Mouse (Mus musculus): ENCODE measurements around the gene Mok.

The Mok gene

DNA sequence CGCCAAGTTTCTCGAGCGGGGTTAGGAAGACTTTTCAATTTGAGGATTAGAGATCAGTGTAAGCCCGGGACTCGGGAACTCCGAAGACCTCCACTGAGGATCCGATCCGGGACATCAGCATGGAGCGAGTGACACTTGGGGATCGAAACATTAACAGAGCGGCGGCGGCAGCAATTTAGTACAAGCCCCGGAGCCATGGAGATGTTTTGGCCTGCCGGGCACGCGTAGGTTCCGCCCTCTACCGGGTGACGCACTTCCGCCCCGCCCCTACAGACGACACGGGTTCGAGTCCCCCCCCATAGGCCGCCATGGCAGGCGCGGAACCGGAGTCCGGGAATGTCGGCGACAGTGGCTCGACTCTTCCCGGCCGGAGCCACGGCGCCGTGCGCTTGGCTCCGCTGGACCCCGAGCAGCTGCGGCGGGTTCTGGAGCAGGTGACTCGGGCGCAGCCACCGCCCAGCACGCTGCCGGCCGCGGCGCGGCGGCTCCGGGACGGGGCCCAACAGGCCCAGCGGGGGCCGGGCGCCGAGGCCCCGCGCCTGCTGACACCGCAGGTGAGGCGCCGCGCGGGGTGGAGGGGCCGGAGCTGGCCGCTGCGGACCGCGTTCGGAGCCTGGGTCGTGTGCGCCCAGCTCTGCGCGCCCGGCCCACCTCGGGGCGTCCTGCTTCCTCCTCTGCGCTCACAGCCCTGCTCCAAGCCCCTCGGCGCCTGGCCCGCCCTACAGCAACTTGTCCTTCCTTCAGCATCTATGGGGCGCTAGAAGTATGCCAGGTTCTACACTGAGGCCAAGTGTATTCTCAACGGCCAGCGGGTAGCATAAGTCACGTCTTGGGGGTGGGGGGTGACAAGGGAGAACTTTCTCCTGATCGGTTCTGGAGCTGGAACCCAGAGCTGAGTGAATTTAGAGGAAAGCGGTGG, 9.5 kb upstream of the Mok start, which contains the start of gene Zfp839:
TSS of gene Zfp839 (plus strand) at position 244 of the 919 bp plus-strand sequence.
- peak; percentile 68 for DNase-seq (ENCODE audit: low spot score)

DNA sequence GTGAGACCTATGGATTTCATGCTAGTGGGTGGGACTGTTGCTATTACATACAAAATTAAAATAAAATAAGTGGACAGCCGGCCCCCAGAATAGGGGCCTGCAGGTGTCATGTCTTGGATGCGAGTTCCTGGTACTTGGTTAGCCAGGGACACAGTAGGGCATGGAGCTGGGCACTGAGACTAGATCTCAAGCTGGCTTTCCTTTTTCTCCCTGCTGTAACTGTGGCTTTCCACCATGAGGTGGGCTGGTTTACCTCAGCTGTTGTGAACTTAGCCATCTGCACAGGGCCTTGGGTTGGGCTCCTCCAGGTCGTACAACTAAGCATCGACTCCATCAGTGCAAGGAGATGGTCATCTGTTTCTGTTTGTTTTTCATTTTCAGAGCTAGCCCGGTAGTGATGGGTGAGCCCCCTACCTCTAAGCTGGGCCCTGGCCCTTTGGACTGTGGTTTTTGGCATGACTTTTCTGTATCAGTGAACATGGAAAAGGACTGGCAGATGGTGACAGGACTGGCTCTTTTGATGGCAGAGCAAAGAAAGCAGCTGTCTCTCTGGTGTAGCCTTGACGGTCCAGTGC, 5.5 kb upstream of the Mok start:
- DNase-seq (ENCODE audit: low spot score), result no peak

DNA sequence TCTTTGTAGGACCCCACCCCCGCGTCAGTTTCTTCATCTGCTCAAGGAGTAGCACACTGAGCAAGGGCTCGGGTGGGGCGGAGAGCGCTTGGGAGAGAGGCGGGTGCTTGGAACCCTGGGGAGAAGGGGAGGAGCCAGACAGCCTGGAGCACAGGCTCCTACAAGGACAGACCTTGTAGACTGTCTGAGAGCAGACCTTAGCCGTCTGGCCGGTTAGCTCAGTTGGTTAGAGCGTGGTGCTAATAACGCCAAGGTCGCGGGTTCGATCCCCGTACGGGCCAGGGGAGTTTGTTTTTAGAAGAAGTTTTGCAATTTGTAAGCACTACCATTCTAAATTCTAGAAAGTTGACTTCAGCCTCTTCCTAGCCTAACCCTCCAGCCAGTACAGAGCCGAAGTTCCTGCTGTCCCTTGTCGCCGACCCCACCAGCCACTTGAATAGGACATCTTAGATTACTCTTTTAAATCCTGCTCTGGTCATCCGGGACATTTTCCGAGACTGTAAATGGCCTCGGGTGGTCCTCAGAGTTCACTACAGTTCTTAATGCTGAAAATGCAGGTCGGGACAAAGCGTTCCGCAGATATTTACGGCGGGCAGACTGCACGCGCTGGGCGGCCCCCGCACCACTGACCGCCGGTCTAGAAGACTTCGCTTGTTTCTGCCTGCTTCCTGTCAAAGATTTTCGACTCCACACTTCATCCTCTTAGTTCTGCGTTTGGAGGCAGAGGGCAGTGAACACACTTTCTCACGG, 4.6 kb upstream of the Mok start:
- peak; percentile 99 for DNase-seq (ENCODE audit: low spot score)

DNA sequence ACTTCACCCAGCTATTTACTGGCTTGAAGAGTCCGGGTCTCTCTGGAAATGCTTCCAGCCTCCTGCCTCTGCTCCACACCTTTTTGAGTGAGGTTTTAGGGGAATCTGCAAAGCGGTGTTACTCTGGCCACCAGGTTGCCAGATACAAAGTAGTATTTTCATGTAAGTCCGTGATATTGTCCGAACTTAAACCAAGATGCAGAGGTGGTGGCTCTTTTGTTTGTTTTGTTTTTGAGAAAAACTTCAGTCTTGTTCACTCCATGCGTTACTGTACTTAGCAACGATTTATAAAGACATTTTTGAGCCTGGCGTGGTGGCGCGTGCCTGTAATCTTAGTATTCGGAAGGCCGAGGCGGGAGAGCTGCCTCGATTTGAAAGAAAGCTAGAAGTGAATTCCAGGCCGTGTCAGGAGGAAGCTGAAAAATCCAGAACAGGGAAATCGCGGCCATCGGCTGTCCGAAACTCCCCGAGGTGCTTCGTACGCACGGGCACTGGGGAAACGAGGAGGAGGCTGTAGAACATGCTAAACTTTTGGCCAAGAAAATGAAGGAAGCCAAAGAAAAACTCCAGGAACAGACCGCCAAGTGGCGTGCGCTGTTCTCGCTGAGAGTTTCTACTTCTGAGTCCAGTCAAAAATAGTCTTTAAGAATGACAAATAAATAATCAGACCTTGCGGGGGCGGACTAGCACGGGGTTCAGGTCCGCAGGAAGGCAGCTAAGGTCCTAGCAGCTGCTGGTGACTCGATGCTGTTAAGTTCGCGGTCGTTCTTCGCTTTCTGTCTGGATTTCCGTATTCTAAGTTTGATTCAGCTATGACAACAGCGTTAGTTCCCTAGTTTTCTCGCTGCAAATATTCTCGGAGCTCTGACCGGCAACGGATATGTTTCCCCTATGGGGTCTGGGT, 3.7 kb upstream of the Mok start:
- no peak for DNase-seq (ENCODE audit: low spot score)

DNA sequence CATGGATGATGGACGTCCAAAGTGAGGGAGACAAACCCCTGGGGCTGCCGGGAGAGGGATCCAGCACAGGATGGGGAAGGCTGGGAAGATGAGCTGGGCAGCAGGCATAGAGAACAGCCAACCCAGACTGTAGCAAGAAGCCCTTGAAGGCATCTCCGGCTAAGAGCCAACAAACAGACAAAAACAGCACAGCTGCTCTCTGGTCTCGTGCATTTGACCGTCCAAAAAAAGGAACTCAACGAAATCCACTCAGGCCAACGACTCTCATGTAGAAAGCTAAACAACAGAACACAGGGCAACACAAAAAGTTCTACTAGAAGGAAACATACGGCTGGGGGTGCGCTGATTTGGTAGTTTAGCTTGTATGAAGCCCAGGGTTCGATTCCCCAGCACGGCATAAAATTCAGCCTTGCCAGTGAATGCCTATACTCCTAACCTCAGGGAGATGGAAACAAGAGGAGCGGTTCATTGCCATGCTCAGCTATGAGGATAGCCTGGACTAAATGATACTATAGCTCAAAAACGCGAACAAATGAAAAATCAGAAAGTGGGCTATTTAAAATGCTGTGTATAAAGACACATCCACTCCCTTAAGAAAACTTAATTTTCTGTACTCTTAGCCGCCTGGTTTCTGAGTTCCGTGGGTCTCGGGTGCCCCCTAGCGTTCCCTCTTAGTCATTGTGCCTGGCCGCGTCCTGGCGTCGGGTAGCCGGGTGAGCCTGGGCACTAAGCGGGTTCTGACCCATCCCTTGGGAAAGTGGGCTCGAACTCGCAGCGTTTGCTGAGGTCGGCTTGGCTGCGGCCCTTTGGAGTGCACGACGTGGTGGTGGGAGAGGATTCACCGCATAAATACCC, 2.7 kb upstream of the Mok start:
- peak; percentile 88 for DNase-seq (ENCODE audit: low spot score)

DNA sequence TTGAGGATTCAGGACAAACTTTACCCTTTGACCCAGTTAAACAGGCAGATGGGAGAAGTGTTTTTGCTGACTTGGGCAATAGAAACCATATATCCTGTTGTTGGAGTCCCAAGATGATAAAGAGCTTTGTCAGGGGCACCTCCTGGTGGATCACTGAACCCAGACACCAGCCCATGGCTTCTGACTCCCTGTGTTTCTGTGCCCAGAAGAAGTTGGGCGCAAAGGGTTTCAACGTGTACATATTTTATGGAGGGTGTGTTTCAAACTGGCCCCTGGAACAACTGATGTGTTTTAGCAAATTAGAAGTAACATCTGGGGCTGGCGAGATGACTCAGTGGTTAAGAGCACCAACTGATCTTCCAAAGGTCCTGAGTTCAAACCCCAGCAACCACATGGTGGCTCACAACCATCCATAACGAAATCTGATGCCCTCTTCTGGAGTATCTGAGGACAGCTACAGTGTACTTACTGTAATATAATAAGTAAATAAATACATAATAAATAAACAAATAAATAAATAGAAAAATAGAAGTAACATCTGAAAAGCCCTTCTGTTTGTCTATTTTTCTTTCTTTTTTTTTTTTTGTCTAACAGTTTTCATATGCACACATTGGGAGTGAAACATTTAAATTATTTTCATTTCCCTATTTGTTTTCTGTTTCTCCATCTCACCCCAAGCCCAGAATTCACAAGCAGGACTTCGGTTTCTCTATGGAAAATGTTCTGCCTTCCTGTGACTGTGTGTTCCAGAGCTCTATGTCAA, 1.2 kb upstream of the Mok start:
- DNase-seq (ENCODE audit: low spot score), result no peak

DNA sequence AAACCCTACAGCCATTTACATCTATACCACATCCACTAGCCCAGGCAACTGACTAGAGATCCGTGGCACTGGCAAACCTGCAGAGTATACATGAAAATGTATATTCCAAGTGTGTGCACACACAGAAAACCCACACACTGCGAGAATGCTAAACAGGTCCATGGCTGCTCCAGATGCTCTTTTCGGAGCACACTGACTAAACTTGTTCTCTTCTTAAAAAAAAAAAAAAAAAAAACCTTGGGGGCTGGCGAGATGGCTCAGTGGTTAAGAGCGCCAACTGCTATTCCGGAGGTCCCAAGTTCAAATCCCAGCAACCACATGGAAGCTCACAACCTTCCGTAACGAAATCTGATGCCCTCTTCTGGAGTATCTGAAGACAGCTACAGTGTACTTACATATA, 2.9 kb downstream of the Mok start:
- DNase-seq (ENCODE audit: low spot score), result no peak

DNA sequence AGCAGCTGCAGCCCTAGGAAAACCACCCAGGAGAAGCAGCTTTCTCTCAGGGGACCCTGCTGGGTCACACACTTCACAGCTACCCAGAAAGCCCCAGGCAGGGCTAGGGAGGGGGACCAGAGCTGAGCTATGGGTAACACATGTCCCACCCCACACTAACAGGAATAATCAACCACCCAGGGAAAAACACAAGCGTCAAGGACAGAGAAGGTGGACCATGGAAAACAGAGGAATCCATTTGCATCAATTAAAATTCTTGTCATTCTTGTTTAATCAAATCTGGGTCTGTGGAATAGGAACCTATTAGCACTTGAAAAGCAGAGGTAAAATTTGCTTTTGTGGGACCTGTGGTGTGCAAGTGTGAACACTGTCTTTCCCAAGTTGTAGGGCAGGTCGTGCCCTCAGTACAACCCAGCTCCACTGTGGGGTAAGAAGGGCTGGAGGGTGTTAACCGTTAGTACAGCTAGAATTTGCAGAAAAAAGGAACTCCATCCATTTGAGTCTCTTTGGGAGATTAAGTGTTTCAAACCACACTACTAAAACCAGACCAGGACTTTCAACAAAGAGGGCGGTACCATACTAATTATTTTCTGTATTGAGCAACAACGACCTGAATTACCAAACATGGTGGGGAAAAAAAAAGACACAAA, 3.4 kb downstream of the Mok start:
- no peak for DNase-seq (ENCODE audit: low spot score)

DNA sequence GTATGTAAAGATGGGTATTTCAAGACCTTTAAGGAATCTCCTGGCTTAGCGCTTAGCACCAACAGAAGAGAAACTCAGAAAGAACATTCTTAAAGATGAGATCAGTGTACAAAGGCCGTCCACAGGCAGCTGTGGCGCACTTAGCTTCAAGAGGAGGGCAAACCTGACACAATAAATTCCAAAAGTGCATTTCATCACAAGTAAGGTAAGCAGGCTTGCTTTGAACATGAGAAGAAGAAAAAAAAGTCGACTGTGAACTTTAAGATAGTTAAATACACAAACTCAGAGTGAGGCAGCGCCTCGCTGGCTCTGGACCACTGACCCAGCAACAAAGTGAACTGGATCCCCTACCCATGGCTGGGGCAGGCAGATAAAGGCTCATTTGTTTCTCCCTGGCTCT, 4.0 kb downstream of the Mok start:
- no peak for DNase-seq (ENCODE audit: low spot score)

DNA sequence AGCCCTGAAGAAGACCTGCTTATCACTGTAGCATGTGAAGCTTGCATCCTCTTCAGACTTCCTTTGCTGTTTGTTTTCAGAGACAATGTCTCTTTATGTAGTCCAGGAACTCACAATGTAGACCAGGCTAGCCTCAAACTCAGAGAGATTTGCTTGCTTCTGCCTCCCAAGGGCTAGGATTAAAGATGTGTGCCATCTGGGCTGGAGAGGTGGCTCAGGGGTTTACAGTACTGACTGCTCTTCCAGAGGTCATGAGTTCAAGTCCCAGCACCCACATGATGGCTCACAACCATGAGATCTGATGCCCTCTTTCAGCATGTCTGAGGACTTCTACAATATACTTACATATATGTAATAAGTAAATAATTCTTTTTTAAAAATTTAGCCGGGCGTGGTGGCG, 5.6 kb downstream of the Mok start:
- no peak for DNase-seq (ENCODE audit: low spot score)

DNA sequence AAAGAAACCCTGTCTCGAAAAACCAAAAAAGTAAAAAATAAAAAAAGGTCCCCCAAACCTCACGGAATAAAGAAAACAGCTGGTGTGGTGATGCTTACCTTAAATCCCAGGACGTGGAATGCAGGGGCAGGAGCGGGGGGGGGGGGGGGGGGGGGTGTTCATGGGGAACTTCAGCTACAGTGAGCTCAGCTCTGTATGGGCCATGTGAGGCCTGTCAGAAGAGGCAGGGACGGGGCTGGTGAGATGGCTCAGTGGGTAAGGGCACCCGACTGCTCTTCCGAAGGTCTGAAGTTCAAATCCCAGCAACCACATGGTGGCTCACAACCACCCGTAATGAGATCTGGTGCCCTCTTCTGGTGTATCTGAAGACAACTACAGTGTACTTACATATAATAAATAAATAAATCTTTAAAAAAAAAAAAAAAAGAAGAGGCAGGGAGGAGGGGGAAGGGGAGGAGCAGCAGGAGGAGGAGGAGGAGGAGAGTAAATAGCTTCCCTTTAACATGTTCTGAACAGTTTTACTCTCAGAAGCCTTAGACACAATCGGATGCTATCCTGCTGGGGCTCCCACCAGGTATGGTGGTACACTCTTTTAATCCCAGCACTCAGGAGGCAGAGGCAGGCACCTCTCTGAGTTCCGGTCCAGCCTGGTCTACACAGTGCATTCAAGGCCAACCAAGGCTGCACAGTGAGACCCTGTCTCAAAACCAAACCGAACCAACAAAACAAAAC, 10.3 kb downstream of the Mok start:
- no peak for DNase-seq (ENCODE audit: low spot score)

DNA sequence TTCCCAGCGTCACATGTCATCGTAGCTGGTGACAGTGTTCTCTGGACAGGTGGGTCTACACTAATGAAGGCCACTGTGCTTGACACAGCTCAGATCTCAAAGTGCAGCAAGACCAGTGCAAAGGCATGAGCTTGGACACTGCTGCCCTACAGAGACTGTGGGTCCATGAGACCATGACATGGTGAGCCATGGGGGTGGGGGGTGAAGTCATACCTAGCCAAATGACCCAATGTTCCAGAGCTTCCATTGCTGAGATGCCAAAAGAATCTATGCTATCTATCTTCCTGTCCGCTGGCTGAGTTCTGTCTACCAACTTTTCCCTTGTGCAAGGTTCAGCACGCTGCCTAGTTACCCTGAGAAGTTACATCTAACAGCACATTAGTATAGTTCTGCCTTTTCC, 11.8 kb downstream of the Mok start:
- no peak for DNase-seq (ENCODE audit: low spot score)

DNA sequence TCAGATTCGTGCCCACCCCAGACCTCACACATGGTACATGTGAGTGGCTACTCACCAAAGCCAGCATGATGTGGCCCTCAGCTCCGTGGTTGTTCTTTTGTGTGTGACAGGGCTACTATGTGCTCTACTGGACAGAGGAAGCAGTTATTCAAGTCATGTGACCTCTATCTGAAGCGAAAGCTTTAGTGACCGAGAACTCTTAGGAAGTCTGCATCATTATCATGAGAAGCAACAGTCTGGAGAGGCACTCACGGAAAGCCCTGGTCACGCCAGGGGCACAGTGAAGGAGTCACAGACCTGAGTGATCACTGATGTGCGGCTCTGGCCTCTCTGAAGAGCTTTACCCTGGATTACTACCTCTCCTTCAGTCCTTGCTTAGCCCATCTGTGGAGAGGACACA, 18.4 kb downstream of the Mok start:
- no peak for DNase-seq (ENCODE audit: low spot score)

DNA sequence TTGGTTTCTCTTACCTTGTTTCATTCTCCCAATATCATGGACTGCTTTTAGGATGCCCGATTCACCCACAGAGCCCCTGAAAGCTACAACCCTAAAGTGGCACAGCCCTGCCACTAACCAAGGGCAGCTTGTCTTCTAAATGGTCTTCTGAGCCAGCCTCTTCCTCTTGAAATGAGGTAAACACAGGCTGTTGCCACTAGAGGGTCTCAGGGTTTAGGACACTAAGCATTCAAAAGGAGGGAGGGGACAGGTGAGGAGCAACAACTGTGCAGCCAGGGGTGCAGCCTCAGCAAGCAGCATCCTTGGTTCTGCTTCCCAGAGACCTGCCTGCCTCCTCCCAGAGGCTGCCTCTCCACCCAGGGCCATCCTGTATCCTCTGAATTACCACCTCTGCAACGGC, 19.0 kb downstream of the Mok start:
- DNase-seq (ENCODE audit: low spot score), result no peak

DNA sequence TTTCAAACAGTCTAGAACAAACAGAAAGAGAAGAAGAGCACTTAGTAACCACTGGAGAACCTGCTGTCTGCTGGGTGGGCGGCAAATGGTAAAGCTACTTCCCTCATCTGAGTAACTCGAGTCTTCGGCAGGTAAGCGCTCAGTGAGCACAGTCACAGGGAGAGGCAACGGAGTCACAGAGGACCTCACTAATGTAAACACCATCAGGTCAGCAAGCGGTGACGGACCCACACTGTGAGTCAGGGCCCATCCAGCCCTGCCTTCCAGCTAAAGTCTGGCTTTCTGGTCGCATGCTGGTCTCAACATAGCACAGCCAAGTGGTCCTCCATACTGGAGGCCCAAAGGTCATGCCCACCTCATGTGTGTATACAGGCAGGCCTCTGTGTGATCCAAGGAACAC, 21.4 kb downstream of the Mok start:
- no peak for DNase-seq (ENCODE audit: low spot score)

DNA sequence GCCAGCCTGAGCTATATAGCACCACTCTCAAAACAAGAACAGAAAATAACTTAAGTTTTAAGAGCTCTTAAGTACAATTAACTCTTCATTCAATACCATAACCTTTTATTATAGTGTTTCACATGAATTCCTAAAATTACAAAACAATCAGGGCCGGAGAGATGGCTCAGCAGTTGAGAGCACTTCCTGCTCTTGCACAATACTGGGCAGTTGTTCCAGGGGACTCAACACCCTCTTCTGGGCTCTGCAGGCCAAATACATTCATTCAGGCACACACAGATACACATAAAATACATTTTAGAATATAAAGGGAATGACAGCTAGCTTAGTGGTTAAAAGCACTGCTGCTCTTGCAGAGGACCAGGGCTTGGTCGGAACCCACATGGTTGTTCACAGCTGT, 23.9 kb downstream of the Mok start:
- DNase-seq (ENCODE audit: low spot score), result no peak

DNA sequence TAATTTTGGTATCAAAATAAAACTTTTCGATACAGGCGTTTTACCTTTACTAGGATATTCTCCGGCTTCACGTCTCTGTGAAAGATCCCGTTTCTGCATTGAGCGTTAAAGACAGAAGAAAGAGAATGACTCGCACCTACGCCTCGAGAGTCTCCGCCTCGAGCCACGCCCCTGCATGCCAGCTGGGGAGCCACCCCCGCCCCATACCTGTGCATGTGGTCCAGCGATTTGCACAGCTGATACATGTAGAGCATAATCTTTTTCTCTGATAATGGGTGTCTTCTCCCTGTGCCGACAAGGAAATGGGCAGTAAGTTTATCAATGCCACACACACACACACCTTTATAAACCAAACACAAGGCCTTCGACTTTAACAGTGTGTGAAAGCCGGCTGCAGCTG, 25.8 kb downstream of the Mok start:
- DNase-seq (ENCODE audit: low spot score), result no peak

DNA sequence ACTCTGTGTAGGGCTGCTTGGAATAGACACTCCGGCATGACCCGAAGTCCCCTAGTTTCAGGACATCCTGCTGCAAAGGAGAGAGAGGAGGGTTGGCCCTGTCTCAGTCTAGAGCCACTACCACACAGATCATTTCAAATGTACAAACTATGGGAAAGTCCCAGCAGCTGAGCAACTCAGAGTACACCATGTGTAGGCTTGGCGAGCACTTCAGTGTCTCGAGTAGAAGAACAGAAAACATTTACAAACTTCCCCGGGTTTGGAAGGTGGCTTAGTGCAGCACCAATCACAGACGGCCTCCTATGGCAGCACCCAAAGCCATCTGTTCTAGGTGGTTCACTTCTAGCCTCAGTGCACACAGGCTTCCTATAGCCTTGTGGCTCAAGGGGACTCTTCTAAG, 27.1 kb downstream of the Mok start:
- no peak for DNase-seq (ENCODE audit: low spot score)

DNA sequence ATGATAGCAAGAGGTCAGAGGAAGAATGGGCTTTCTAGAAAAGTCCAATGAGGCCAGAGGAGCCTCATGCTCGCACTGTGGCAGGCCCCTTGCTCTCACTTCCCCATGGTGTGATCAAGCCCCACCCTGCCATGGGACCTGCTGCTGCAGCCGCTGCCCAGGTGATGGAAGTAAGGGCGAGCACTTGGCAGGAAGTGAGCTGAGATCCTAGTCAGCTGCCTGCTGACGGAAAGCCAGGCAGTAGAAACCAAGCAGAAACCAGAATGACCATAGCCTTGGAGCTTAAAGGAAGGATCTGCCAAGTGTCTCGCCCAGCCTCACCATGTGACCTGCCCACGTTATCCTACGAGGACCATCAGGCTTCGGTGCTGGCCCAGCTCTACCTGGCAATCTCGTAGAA, 27.6 kb downstream of the Mok start:
- no peak for DNase-seq (ENCODE audit: low spot score)

Data from c-Kit-positive CD71-positive TER-119-positive erythroid progenitor cells, embryonic 14.5 days (primary cell).